Mouse (Mus musculus): ENCODE results near the gene Acot8.
A peak's percentile ranks its signal among the peaks of the same experiment; 100 is the strongest.

- TF ChIP-seq CTCF (IDR thresholded peaks at IDR 0.05; ENCODE audit: control insufficient read depth, insufficient read depth, insufficient replicate concordance, low read depth, low read length) (0 out of 2 replicates have a peak, but pooled peaks have one; percentile 31), POLR2A (IDR thresholded peaks at IDR 0.05; ENCODE audit: control insufficient read depth, low read depth, low read length) (no peak)
Measured at GRCm38 (mm10) chr2:164832748-164833301, 28.1 kb upstream of the Acot8 start, which contains the start of gene Ctsa.
